Mouse (Mus musculus) neural tube, embryonic 13.5 days (tissue): ENCODE results near the gene Olfr922. TPM values are rescaled to one million over a fixed set of nuclear protein-coding genes. Genes with fewer than 3 reads are reported as not detected.

Experiments
- ATAC-seq: fragments of 200-750 bp; cut with Nextera tagmentation; 2 replicates; pipeline ENCODE4 v1.8.0; 2017; ENCODE audit warnings: low read depth, mild to moderate bottlenecking, moderate TSS enrichment, moderate library complexity
- H3K27ac ChIP-seq: fragments of 300-500 bp; sonication (generic); replicated peaks from 2 replicates; pipeline ENCODE4 v1.5.1; 2015; ENCODE audit warnings: moderate library complexity, mild to moderate bottlenecking, inconsistent platforms
- H3K27me3 ChIP-seq: fragments of 300-500 bp; sonication (generic); 2 replicates; pipeline ENCODE4 v1.6.1; 2015; ENCODE audit warnings: mild to moderate bottlenecking, inconsistent platforms
- H3K36me3 ChIP-seq: fragments of 300-500 bp; sonication (generic); 2 replicates; pipeline ENCODE4 v1.6.1; 2015; ENCODE audit warnings: mild to moderate bottlenecking, inconsistent platforms
- H3K4me1 ChIP-seq: fragments of 300-500 bp; sonication (generic); replicated peaks from 2 replicates; pipeline ENCODE4 v1.6.1; 2015; ENCODE audit warnings: inconsistent platforms
- H3K4me2 ChIP-seq: fragments of 300-500 bp; sonication (generic); 2 replicates; pipeline ENCODE4 v1.6.1; 2015; ENCODE audit warnings: inconsistent platforms, mild to moderate bottlenecking, moderate library complexity
- H3K4me3 ChIP-seq: fragments of 300-500 bp; sonication (generic); 2 replicates; pipeline ENCODE4 v1.5.1; 2015; ENCODE audit warnings: mild to moderate bottlenecking, inconsistent platforms
- H3K9ac ChIP-seq: fragments of 300-500 bp; sonication (generic); 2 replicates; pipeline ENCODE4 v1.6.1; 2015; ENCODE audit warnings: moderate library complexity, mild to moderate bottlenecking, inconsistent platforms
- H3K9me3 ChIP-seq: fragments of 300-500 bp; sonication (generic); 2 replicates; pipeline ENCODE4 v1.6.1; 2016; ENCODE audit warnings: inconsistent platforms
- WGBS: fragments of 180-500 bp; shearing (Covaris S2); methylation state at CpG from one replicate; pipeline ENCODE4 v1.1.7; 2015; 5-methylcytosine and 5-hydroxymethylcytosine counted together
- polyA plus RNA-seq: library from polyadenylated mRNA; unstranded; fragments of >200 nt; fragmentation: Nextera tagmentation; extraction: Ambion mirVana; gene quantifications from 2 replicates; pipeline ENCODE4 v1.2.1, GENCODE M21; 2015

Olfr922 gene
- polyA plus RNA-seq = not detected in 2 replicates

DNA sequence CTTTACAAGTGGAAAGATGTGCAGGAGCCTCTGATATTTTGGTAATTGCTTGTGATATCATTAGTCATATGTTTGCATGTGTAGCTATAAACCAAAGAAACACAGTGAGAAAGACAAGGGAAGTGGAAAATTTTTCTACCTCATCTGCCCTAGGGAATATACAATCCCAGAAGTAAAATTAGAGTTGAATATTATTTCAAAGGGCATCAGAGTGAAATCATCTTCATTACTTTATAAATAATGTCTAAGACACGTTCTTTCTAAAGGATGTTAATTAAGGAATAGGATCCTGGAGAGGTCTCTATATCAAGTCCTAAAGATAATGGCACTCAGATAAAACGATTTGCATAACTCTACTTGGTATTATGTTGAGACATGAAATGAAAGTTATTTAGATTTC lies at the start of gene Olfr922:
TSS of gene Olfr922 (plus strand) at position 301 of the 400 bp plus-strand sequence.
- no peaks in the 10 kb centered on the region for H3K36me3 ChIP-seq
- no peak for ATAC-seq

DNA sequence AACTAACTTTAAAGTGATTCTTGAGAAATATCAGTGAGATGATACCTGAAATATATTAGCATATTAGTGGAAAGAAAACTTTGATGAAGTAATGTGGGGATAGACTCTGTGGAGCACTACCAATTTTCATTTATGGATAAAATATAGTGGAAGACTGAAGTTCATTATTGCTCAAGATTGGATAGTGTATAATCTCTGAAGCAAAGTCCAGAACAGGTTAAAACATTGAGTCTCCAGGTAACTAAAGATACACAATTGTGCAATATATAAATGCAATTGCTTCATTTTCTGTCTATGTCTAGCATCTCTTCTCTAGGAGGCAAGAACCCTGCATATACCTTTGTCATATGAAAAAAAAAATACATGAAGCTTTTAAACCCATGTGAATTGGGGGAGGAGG lies 41.6 kb upstream of the Olfr922 start, which contains the start of gene Olfr921:
TSS of gene Olfr921 (plus strand) at position 301 of the 400 bp plus-strand sequence.
- no peak for ATAC-seq
- no peaks in the 10 kb centered on the region for H3K9me3 ChIP-seq
- no peaks in the 10 kb centered on the region for H3K4me1 ChIP-seq
- H3K4me2 ChIP-seq = no peak within 1 kb of the TSS
- H3K27me3 ChIP-seq = no peaks in the 10 kb centered on the region
- no peaks in the 10 kb centered on the region for H3K36me3 ChIP-seq
- no peak within 1 kb of the TSS for H3K27ac ChIP-seq
- no peak within 1 kb of the TSS for H3K4me3 ChIP-seq
- H3K9ac ChIP-seq = no peak within 1 kb of the TSS

More for the DNA sequence above, at the start of gene Olfr922:
- Histone ChIP-seq H3K27me3 (no peaks in the 10 kb centered on the region), H3K4me2 (no peak within 1 kb of the TSS), H3K9ac (no peak within 1 kb of the TSS), H3K9me3 (no peaks in the 10 kb centered on the region), H3K27ac (no peak within 1 kb of the TSS), H3K4me3 (no peak within 1 kb of the TSS), H3K4me1 (no peaks in the 10 kb centered on the region)
- WGBS = 70% methylated on average over 2 of the region's 2 CpGs

DNA sequence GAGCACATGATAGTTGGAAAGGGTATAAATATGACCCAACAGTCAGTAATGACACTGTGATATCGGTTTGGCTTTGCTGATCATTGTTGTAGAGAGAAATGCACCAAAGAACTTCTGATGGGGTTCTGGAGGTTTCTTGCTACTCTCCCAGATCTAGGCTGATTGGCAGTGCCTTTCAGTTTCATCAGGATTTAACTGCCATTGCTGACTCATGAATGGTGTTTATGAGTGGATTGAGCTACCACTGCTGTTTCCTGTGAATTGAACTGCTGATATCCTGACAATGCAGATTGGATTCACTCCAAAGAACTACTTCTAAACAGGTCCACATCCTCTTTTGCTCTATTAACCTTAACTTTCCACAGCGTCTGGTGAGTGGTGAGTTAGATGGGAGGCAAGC lies 21.7 kb upstream of the Olfr922 start:
- Histone ChIP-seq H3K36me3 (no peaks in the 10 kb centered on the region), H3K27me3 (no peaks in the 10 kb centered on the region), H3K4me1 (no peaks in the 10 kb centered on the region), H3K9me3 (no peaks in the 10 kb centered on the region), H3K27ac (no peak overlapping the region), H3K4me3 (no peak overlapping the region), H3K9ac (no peak overlapping the region), H3K4me2 (no peak overlapping the region)
- 90% methylated on average over 2 of the region's 2 CpGs for WGBS
- ATAC-seq = no peak

DNA sequence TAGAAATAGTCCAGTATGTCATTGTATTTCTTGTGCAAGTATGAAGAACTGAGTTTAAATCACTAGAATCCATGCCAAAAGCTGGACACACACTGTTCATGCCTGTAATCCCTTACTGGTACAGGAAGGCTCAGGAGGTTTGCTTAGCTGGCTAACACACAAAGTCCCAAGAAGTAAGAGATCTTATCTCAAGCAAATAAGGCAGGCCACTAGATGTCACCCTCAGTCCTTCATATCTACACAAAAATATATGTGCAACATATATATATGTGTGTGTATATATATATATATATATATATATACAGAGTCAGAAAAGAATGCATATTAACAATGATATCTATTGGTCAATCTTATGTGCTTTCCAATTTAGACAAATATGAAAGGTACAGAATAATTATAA lies 8.7 kb upstream of the Olfr922 start:
- Histone ChIP-seq H3K27me3 (no peaks in the 10 kb centered on the region), H3K4me3 (no peak overlapping the region), H3K4me1 (no peaks in the 10 kb centered on the region), H3K9ac (no peak overlapping the region), H3K36me3 (no peaks in the 10 kb centered on the region), H3K4me2 (no peak overlapping the region), H3K9me3 (no peaks in the 10 kb centered on the region), H3K27ac (no peak overlapping the region)
- no peak for ATAC-seq

DNA sequence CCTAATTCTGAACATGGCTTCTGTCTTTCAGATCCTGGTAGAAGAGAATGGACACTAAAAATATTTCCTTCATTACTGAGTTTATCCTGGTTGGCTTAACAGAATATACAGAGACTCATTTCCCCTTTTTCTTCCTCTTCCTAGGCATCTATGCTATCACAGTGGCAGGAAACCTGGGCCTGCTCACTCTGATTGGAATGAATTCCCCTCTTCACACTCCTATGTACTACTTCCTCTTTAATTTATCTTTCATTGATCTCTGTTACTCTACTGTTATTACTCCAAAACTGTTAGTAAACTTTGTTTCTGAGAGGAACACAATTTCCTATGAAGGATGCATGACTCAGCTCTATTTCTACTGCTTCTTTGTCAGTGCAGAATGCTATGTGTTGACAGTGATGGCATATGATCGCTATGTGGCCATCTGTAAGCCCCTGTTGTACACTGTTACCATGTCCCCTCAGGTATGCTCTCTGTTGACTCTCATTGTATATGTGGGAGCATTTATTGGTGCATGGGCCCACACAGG lies 1.1 kb downstream of the Olfr922 start:
- H3K36me3 ChIP-seq = no peaks in the 10 kb centered on the region
- no peaks in the 10 kb centered on the region for H3K27me3 ChIP-seq
- H3K9me3 ChIP-seq = no peaks in the 10 kb centered on the region
- ATAC-seq = no peak
- H3K4me2 ChIP-seq = no peak overlapping the region
- H3K27ac ChIP-seq = no peak overlapping the region
- no peak overlapping the region for H3K4me3 ChIP-seq
- H3K4me1 ChIP-seq = no peaks in the 10 kb centered on the region
- WGBS = 86% methylated on average over 1 of the region's 1 CpGs
- H3K9ac ChIP-seq = no peak overlapping the region

DNA sequence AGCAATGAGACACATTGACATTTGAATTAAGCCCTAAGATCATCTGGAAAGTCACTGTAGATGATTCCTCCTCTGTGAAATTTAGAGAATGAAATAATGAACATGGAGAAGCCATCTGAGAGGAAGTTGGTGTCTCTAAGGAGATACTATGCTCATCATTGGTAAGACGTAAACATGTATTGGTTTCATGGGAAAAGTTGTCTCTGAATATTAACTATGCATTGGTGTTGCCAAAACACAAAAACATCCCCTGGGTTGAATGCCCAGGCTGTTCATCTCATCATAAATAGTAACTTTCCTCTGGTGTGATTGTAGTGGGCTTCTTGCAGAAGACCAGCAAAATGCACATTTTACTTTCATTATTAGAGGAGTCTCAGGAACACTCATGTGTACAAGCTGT lies 11.8 kb downstream of the Olfr922 start, which contains the start of gene Olfr923:
TSS of gene Olfr923 (plus strand) at position 301 of the 400 bp plus-strand sequence.
- 90% methylated on average over 1 of the region's 1 CpGs for WGBS
- ATAC-seq = no peak

DNA sequence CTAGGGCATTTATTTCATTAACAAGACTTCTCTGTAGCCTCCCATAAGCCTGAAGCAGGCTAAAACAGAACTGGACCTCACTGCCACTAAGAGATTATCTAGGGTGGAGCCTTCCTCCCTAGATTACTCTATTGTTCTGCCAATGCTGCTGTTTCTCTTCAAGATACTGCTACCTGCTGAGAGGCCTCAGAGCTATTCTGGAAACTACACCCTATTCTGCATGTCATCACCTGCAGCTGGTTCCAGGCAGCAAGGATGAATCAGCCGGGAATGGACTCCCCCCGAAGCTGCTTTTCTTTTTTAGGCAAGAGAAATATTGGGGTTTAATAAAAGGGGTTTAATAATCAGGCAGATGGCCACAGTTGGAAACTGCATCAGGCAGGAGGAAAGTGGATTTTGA lies 18.6 kb downstream of the Olfr922 start:
- no peak overlapping the region for H3K27ac ChIP-seq
- no peaks in the 10 kb centered on the region for H3K36me3 ChIP-seq
- no peaks in the 10 kb centered on the region for H3K27me3 ChIP-seq
- no peak overlapping the region for H3K4me2 ChIP-seq
- H3K4me3 ChIP-seq = no peak overlapping the region
- no peak for ATAC-seq
- 49% methylated on average over 2 of the region's 2 CpGs for WGBS
- no peaks in the 10 kb centered on the region for H3K9me3 ChIP-seq
- H3K4me1 ChIP-seq = no peaks in the 10 kb centered on the region
- no peak overlapping the region for H3K9ac ChIP-seq

More for the DNA sequence above, 11.8 kb downstream of the Olfr922 start, which contains the start of gene Olfr923:
- no peaks in the 10 kb centered on the region for H3K27me3 ChIP-seq
- no peaks in the 10 kb centered on the region for H3K4me1 ChIP-seq
- H3K27ac ChIP-seq = no peak within 1 kb of the TSS
- H3K9ac ChIP-seq = no peak within 1 kb of the TSS
- no peak within 1 kb of the TSS for H3K4me3 ChIP-seq
- no peaks in the 10 kb centered on the region for H3K9me3 ChIP-seq
- H3K4me2 ChIP-seq = no peak within 1 kb of the TSS
- no peaks in the 10 kb centered on the region for H3K36me3 ChIP-seq

DNA sequence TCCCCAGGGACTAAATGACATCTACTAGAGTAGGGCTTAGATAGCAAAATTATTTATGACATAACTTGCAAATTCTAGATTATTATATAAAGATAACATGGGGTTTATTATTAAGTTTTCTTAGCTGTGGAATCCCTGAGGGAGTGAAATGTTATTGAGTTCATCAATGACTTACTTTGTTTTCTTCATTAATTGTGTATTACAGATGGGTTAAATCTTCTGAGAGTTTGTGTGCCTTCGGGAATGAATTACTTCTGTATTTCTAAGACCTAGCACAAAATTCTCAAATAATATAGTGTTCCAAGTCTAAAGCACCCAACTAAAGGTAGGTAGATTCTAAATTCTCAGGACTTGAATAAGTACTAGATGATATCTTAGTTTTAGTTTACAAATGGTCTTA lies 29.7 kb downstream of the Olfr922 start, which contains the start of gene Olfr924:
TSS of gene Olfr924 (plus strand) at position 301 of the 400 bp plus-strand sequence.
- Histone ChIP-seq H3K27me3 (no peaks in the 10 kb centered on the region), H3K4me2 (no peak within 1 kb of the TSS), H3K9ac (no peak within 1 kb of the TSS), H3K4me3 (no peak within 1 kb of the TSS), H3K36me3 (no peaks in the 10 kb centered on the region), H3K27ac (no peak within 1 kb of the TSS), H3K4me1 (no peaks in the 10 kb centered on the region), H3K9me3 (no peaks in the 10 kb centered on the region)
- no peak for ATAC-seq
- 86% methylated on average over 1 of the region's 1 CpGs for WGBS

DNA sequence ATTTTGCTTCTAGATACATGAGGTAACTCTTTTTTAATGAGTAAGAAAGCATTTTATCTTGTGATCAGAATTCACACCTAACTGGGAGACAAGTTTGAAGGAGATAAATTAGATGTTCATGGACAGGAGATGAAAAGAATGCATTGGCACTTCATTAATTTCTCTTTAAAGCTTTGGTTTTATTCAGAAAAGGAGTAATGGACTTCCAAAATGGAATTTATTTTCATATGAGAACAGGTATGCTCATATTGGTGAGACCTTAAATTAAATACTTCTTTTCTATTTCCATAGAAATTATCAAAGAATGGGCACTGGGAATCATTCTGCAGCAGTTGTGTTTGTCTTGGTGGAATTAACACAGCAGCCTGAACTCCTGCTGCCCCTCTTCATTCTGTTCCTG lies 40.3 kb downstream of the Olfr922 start, which contains the start of gene Olfr26:
TSS of gene Olfr26 (plus strand) at position 301 of the 400 bp plus-strand sequence.
- no peaks in the 10 kb centered on the region for H3K36me3 ChIP-seq
- no peak within 1 kb of the TSS for H3K4me3 ChIP-seq
- no peak for ATAC-seq
- no peaks in the 10 kb centered on the region for H3K27me3 ChIP-seq
- no peak within 1 kb of the TSS for H3K9ac ChIP-seq
- H3K4me2 ChIP-seq = no peak within 1 kb of the TSS
- H3K9me3 ChIP-seq = no peaks in the 10 kb centered on the region
- no peaks in the 10 kb centered on the region for H3K4me1 ChIP-seq
- H3K27ac ChIP-seq = no peak within 1 kb of the TSS

Other genes starting within 250 kb of the Olfr922 start
- not detected in 2 replicates for gene Olfr912, start 234.4 kb upstream of the Olfr922 start, polyA plus RNA-seq
- gene Olfr913, start 221.9 kb upstream of the Olfr922 start, polyA plus RNA-seq = not detected in 2 replicates
- not detected in 2 replicates for gene Olfr914, start 209.5 kb upstream of the Olfr922 start, polyA plus RNA-seq
- not detected in 2 replicates for gene Olfr916, start 154.7 kb upstream of the Olfr922 start, polyA plus RNA-seq
- not detected in 2 replicates for gene Olfr917, start 148.8 kb upstream of the Olfr922 start, polyA plus RNA-seq
- gene Olfr918, start 140.0 kb upstream of the Olfr922 start, polyA plus RNA-seq = not detected in 2 replicates
- not detected in 2 replicates for gene Olfr919, start 110.9 kb upstream of the Olfr922 start, polyA plus RNA-seq
- gene Vwa5a, start 96.3 kb upstream of the Olfr922 start, polyA plus RNA-seq = 9.8 and 10.0 TPM in 2 replicates
- gene Olfr920, start 62.3 kb upstream of the Olfr922 start, polyA plus RNA-seq = not detected in 2 replicates
- gene Olfr921, start 41.5 kb upstream of the Olfr922 start, polyA plus RNA-seq = not detected in 2 replicates
- gene Olfr923, start 11.9 kb downstream of the Olfr922 start, polyA plus RNA-seq = not detected in 2 replicates
- not detected in 2 replicates for gene Olfr924, start 29.8 kb downstream of the Olfr922 start, polyA plus RNA-seq
- gene Olfr26, start 40.4 kb downstream of the Olfr922 start, polyA plus RNA-seq = not detected in 2 replicates
- not detected in 2 replicates for gene Olfr926, start 62.5 kb downstream of the Olfr922 start, polyA plus RNA-seq
- gene Olfr930, start 115.2 kb downstream of the Olfr922 start, polyA plus RNA-seq = not detected in 2 replicates
- not detected in 2 replicates for gene Olfr933, start 157.7 kb downstream of the Olfr922 start, polyA plus RNA-seq
- not detected in 2 replicates for gene Olfr934, start 173.7 kb downstream of the Olfr922 start, polyA plus RNA-seq
- not detected in 2 replicates for gene Olfr935, start 185.1 kb downstream of the Olfr922 start, polyA plus RNA-seq
- not detected in 2 replicates for gene Olfr146, start 208.8 kb downstream of the Olfr922 start, polyA plus RNA-seq